Mouse (Mus musculus) embryo, embryonic 10 days (tissue): ENCODE measurements at regions not wholly inside any gene's neighbourhood (a gene's known extent, or its start where the extent isn't known, plus 50 kb on each side); places are given as distances from the start of the nearest gene placed in this dataset.
A peak's percentile ranks its signal among the peaks of the same experiment; 100 is the strongest.

Experiments
- DNase-seq: peaks from one replicate; pipeline ENCODE4 v3.0.0-alpha.2; 2015; ENCODE audit warnings: low spot score

DNA sequence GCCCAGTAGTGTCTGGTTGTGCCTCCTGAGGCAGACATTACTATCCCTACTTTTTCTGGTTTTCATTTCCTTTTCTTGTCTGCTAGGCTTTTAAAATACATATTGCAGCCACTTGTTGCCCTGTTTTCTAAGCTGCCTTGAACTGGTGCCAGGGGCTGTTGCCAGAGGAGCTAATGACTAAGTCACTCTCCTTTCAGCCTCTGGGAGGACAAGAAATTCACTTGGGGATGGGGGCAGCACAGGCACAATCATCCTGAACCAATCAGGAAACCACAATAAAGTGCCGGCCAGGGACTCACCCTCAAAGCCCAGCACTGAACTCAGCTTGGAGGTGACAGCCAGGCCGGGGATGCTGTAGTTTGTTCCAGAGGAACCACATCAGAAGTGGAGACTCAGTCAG is 740.3 kb downstream of the Dhx35 start:
- DNase-seq = no peak

DNA sequence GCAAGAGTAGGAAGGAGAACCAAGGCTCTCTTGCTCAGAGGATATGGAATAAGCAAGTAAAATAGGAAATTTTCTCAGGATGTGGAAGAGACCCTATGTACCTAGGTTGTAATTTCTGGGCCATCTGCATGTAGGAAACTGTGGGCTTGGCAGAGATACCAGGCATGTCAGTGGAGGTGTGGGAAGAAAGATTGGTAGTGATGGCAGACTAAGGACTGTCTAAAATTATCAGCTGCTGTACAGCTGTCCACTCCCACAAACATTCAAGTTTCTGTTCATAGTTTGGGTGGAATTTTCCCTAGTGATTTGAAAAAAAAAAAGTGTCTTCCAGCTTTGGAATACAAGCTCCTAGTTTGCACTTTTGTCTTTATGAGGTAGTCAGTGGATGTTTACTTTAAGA is 744.7 kb downstream of the Dhx35 start:
- no peak for DNase-seq

DNA sequence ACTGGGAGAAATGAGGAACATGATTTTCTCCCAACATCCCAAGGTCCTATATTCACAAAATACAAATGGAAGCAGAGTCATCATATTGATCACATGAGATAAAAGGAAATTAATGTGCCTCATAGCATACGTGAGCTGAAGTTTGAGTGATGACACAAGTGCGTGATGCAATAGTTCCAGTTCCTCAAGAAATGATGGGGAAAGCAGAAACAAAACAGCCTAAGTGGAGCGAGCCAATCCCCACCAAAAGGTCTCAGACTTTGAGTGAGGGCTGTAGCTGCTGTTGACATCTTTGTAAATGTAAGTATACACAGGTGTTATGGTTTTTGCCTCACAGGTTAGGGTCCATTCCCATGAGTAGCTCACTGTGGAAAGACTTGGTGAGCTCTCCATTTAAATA is 763.0 kb downstream of the Dhx35 start:
- no peak for DNase-seq

DNA sequence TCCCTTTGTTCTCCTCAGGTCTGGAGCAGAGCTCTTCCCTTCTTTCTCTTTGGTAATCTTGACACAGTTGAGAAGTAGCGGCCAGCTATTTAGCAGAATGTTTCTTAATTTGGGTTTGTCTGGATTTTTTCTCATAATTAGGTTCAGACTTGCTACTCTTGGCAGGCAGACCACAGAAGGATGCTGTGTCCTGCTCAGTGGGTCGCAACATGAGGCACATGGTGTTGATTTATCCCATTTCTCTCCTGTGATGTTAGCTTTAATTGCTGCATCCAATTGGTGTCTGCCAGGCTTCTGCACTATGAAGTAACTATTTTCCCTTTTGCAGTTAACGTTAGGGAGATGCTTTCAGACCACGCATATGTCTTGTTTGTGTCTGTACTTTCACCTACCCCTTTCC is 768.7 kb downstream of the Gm826 start:
- DNase-seq = no peak

DNA sequence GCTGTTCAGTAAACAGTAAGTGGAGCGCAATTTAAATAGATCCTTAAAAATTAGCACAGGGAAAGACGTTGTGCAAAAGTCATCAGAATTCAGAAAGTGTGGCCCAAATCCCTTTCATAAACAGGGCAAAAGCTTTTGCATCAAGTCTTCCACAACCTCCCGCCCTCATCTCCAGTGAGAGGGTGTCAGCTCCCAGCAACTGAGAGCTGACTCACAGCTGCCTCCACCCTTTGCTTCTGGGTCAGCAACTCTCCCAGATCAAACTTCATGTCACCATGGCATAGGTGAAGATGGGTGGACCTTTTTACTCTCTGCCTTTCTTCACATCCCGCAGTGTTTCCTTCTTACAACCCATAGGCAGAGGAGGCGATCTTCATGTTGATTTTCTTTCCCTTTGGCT is 768.0 kb downstream of the Gm826 start:
- no peak for DNase-seq

DNA sequence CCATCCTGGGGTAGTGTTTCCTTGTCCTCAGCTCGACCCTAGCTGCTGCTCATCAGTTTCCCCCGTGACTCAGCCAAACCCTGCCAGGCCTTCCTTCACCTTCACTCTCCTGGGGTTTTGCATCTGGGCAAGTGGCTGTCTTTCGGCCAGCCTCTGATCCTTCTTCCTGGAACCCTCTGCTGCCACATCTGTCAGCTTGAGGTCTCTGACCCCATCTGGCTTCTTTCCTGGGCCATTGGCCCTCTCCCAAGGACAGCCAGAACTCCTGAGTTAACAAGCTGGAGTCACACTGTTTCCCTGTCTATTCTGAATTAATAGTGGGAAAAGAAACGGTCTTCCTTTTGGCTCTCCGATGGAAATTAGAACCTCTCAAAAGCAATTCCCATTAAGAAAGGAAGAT is 767.5 kb downstream of the Gm826 start:
- DNase-seq = no peak

DNA sequence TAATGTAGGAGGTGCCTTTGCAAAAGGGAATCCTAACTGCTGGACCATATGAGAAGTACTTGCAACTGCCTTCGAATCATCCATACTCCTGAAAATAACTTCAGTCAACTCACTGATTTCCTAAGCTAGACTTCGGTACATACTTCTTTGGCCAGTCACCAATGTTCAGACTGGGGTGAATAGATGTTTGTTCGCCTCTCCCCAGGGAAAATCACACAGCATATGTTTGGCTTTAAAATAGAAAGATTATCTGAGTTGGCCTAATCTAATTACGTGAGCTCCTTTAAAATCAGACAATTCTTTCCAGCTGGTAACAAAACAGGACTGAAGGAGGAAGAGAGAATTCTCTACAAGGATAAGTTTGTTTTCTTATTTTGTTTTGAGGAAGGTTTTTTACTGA is 765.6 kb downstream of the Gm826 start:
- no peak for DNase-seq

DNA sequence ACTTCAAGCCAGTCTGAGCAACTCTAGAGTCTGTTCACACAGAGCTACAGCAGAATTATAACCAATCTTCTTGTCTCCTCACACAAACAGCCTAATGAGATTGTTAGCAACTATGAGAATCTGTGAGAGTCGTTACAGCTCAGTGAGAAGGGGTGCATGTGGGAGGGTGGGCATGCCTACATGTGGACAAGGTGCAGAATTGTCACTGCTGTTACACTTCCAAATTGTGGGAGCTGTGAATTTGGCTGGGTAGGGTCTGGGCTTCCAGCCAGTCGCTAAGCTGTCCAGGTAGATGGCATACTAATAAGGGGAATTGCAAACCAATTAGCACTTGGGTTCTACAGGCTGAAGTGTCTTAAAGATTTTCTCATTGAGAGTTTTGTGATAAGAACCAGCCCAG is 762.1 kb downstream of the Gm826 start:
- DNase-seq = no peak

DNA sequence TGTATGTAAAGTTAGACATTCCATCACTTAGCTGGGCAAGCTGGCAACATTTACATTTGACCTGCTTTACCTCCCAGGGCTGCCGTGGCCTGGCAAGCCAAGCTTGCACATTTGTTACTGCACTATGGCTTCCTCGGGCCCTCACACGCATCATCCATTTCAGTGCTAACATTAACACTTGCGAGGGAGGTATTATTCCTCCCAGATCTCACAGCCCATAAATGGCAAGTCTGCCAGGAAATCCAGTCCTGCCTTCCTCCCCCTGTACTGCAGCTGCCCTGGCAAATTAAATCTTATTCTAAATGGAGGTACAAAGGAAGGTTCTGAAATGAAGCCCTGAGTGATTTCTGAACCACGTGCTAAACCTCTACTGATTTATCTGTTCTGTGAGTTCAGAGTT is 758.7 kb downstream of the Gm826 start:
- DNase-seq = no peak

DNA sequence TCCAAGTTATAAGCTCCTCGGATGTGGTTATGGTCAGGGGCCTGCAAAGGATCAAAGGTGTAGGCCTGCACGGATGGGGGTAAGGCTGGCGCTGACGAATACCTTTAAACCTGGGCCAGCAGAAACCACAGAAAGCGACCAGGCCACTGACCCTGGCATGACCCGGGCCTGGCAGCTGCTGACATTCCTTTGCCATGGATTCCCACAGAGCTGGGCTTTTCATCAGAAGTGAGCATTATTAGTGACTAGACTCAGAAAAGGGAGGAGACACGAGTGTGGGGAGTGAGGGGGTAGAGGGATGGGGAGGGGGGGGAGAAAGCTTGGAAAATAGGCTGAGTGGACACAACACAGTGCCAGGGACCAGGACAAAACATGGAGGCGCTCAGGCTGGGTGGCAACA is 750.9 kb downstream of the Gm826 start:
- peak; percentile 32 for DNase-seq

DNA sequence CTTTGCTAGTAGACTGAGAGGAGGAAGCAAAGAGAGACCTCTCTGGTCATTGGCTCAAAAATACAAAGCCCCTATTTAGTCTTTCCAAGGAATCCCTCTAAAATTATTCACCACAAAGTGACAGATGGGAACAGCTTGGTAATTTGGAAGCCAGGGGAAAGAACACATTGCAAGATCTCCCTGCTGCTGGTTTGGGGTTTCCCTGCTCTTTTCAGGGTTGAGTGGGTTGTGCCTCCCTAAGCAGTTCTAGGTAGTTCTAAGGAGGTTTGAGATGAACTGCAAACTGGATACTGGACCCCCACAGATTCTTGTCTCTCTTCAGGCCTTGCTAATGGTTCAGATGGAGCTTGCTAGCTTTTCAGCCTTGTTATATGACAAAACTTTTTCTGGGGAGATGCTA is 749.3 kb downstream of the Gm826 start:
- DNase-seq = no peak

DNA sequence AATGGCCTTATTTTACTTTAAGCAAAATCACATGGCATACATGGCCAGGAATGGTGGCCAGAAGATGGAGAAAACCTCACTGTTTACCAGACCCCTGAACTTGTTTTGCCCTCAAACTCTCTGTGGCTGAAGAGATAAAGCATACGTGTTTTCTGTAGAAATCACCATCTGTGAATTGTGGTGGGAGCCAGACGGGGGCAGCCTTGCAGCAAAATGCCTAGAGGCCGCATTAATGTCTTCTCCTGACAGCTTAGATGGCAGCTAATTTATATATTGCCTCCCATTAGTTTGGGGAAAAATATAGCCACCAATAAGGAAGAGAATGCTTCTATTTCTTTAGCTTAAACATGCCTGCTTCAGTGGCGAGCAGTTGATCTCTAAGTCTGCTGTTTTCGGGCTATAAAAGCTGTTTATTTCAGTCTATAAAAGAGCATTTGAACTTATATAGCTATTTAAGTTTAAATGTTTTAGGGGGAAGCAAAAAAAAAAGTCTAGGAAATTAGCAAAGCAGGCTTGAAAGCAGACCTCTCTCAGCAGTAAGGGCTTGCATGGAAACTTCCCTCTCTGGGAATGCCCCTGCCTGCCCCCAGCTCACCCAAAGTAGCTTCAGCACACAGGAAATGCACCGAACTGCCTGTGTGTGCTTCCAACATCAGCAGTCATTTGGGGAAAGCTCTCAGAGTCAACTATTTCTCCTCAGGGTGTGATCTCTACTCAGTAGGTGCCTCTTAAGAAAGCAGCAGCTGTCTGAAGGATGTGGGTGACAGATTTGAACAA is 747.1 kb downstream of the Gm826 start:
- DNase-seq = peak; percentile 61

DNA sequence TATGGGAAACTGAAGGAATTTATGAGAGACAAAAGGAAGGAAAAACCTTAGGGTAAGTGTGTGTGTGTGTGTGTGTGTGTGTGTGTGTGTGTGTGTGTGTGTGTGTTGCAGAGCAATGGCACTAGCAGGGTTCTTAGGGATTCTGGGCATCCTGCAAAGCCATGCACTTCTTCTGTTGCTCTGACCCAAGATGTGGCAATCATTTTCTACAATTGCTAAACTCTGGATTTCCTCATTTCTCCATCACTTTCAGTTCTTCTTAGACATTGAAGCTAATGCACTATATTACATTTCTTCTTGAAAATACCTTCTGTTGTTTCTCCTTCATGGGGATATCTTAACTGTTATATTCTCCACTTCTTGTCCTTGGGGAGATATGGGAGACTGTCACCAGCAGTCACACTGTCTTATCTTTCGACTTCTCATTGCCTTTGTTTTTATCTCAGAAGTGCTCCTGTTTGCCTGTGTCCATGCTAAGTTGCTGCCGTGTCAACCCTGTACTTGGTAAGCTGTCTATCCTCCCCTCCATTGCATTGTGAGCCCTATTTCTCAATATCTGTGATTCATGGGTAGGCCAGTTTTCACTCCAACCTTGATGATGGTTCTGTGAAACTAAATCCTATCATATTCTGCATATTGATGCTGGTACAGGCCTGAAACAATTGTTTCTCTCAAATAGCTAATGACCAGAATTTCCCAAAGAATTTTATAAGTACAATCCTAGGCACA is 742.4 kb downstream of the Gm826 start:
- DNase-seq = no peak

DNA sequence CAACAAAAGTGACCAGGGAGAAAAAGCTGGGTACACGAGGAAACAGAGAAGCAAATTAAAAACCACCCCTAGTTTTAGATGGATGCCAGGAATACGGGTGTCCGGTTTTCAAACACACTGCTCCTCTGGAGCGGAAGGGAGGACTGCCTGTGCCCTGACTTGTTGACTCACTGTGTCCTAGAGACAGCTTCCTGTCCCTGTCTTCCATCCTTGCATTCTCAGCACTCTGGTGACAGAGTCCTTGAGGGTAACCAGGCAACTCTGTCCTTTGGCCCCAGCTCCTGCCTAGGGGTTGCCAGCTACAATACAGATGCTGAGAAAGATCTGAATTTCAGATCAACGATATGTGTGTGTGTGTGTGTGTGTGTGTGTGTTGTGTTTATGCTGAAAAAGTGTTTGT is 741.1 kb downstream of the Gm826 start:
- no peak for DNase-seq

DNA sequence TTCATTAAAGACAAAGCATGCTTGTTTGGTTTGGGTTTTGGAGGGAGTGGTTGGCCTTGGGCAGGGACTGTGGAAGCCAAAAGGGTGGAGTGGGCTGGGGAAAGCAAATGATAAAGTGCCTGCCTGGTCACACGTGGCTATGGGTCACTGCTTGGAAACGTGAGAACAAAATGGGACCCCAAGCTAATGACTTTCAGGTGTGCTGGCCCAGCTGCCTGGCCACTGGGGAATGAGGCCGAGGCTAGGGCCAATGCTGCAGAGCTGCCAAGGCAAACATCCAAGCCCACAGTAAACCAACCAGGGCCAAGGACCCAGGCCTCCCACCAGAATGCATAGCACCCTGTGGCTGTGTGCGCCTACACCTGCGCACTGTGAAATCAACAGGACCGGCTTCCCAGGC is 737.7 kb downstream of the Gm826 start:
- peak; percentile 58 for DNase-seq

DNA sequence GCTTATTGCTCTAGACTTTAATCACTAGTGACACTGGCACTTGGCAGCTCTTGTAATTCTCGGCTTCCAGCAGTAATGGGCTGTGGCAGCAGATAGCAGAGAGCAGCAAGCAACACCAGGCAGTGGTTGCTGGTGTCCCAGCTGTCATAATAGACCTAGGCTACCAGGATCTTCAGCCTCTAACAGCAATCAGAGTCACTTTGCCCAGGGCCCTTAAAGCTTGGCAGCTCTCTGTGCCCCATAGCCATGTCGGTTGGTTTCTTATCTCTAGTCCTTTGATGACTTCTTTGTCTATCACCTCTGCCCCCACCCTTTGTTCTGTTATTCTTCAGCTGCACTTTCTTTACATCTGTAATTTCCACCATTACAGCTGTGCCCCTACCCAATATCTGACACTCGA is 735.9 kb downstream of the Gm826 start:
- no peak for DNase-seq

DNA sequence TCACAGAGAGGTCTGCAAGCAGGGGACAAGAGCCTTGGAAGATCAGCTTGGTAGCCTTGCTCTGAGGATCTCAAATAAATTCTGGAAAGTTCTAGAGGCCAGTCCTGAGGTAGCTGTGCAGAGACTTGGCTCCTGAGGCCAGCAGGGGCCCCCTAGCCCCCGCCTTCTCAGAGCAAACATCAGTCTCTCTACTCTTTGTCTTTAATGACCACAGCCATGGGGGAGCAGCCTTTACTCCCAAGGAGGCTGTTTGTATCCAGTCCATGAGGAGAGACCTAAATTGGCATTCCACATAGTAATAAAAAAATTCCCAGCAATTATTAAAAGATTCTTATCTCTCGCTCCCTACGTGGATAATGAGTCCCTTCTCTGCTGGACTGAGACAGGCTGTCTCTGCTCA is 726.8 kb downstream of the Gm826 start:
- DNase-seq = no peak

DNA sequence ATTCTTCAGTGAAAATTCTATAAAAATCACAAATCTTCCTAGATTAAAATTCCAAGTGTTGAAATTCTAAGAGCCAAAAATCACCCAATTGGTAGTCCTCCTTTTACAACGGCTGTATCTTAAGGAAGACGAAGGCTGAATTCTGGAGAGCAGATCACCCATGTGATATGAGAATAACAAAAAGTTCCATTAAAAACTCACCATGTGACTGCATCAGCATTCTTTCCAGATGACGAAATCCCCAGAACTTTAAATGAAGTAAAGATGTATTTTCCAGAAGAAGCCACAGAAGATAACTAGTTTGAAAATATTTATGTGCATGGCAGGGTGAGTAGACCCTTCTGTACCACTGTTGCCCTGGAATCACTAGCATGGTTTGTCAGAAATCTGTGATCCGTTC is 723.5 kb downstream of the Gm826 start:
- DNase-seq = no peak

DNA sequence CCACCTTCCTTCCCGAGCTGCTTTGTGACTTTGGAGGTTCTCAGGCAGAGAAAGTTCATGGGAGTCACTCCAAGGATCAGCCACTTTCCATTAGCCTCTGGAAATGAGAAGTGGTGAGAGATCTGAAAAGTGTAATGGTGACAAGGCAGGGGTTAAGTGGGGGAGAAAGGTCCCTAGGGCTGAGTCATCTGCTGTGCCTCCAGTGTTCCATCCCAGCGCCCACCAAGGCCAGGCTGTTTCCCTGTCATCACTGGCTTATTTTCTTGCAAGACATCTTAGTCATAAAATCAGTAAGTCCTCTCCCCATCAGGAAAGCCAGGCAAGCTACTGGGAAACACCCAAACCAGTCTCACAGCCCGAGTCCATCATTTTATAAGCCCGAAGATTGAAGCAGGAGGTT is 717.3 kb downstream of the Gm826 start:
- DNase-seq = no peak

DNA sequence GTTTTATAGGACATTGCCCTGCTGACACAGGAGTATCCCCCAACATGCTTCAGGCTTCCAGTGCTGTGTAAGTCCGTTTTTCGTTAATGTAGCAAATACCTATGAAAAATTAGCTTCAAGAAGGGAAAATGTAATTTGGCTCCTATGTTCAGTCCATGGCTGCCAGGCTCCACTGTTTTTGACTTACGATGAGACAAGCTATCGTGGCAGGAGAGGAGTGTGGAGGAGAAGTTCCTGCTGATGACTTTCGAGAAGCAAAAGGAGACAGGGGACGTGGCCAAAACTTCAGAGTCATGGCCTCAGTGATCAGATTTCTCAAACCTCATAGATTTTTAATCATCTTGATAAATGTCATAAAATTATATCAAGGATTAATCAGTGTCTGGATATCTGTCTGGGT is 712.7 kb downstream of the Gm826 start:
- no peak for DNase-seq

DNA sequence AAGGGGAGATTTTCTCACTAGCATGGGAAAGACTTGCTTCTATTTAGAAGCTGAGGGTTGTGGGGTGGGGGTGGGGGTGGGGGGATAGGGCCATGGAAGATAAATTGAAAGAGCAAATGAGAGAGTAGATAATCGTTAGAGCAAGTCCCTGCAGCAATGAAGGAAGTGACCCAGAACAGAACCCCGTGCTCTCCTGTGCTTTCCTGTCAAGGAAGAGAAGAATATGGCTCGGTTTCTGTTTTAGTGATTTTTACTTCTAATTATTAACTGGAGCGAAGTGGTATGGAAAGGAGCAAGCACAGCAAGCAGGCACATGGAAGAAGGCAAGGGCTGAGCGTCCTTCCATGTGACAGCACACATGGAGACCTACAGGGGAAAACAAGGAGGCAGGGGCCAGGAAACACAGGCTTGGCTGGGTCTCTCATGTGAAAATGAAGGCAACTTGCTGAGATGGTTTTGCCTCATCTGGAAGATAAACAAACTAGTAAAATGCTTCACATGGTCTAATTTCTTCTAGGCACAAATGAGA is 711.8 kb downstream of the Gm826 start:
- no peak for DNase-seq

DNA sequence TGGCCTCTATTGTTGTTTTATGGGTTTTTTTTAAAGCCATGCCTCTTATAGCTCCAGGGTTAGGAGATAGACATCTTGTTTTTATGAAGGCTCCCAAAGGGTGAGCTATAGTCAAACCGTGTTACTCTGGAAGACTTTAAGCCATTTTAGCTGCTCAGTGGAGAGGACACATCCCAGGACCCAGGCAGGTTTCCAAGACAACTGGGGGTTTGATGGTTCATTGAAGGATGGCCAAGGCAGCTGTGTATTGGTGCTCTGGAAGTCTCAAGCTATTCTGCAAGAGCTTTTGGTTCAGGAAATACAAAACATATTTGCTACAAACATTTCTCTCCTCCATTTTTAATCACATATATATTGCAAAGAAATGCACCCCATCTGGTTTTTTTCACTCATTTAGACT is 708.7 kb downstream of the Gm826 start:
- DNase-seq = no peak

DNA sequence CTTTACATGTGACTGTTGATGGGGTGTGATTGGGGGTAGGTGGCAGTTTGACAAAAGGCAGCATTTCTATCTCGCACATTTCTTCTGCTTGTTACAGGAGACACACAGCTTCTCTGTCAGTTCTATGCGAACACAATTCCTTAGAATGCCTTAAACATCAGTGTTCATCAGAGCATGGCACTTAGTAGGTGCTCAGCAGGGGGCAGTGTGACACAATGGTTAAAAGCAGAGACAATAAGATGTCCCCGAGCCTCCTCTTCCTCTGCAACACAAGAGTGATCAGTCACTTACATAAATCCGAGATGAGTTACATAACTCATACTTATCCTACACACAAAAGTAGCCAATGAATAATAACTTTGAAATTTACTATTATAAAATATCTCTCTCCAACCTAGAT is 688.1 kb downstream of the Gm826 start:
- peak; percentile 67 for DNase-seq

DNA sequence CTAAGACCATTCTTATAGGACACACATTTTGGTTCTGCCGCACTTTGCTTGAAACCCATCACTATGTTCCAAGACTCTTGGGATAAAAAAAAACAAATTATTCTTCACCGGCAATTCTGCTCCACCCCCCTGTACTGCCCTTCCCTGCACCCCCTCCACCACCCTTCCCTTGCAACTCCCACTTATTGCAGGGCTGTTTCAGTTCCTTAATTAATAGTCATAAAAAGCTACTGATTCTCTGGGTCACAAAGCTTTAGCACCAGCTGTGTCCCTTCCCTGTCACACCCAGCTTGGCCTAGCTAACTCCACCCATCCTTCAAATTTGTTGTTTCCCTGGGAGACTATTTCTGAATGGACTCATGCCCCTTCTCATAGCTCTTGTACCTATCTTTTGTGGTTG is 687.4 kb downstream of the Gm826 start:
- DNase-seq = no peak
